Mouse (Mus musculus) heart, adult 2 months (tissue): ENCODE results near the gene Pram1.

ENCODE experiments used
- CTCF ChIP-seq: fragments of 200-600 bp; IDR thresholded peaks from 2 replicates; pipeline ENCODE4 v1.8.1; 2022; ENCODE audit warnings: antibody characterized with exemption, mild to moderate bottlenecking, moderate library complexity
- EP300 ChIP-seq: fragments of 200-500 bp; IDR thresholded peaks from 2 replicates; pipeline ENCODE4 v1.6.1; 2011; ENCODE audit warnings: low read depth, low read length, control low read depth; ENCODE audit not compliant: insufficient read depth

DNA sequence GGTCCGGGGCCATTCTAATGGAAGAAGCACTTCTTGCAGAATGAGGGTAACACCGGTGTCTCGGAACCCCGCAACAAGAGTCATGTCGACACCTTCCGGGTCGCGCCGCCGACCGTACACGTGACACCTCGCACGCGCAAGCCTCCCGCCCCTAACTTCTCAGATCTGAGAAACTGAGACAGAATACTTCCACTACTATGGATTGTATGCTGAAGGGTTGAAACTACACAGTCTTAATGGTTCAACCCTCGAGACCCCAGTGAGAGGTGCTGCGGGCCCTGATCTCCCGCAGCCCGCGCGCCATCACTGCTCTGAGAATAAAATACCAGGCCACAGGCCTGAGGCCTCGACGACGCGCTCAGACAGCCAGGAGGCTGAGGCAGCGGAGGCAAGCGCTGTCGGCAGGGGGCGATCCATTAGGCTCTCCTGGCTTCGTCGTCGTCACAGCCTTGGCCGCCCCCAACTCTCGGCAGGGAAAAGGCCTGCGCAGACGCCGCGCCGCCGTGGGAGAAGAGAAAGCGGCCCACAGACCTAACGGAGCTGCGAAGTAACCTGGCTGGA, 46.9 kb downstream of the Pram1 start:
- TF ChIP-seq CTCF (peak; percentile 64), EP300 (no peak)
